Mouse (Mus musculus) myocyte (in vitro differentiated cells): ENCODE data around the gene Myh11. TPM values are rescaled to one million over a fixed set of nuclear protein-coding genes. Genes with fewer than 3 reads are reported as not detected.

Experiments used
- H3K27me3 ChIP-seq: one replicate; pipeline ENCODE4 v1.6.1; 2011; ENCODE audit not compliant: control insufficient read depth, insufficient read depth, insufficient read length
- H3K36me3 ChIP-seq: one replicate; pipeline ENCODE4 v1.6.1; 2011; ENCODE audit not compliant: control insufficient read depth, insufficient read depth
- H3K4me2 ChIP-seq: one replicate; pipeline ENCODE4 v1.6.1; 2011; ENCODE audit warnings: low read depth, control low read depth
- H3K4me3 ChIP-seq: one replicate; pipeline ENCODE4 v1.5.1; 2011; ENCODE audit warnings: mild to moderate bottlenecking, control low read depth, moderate library complexity
- H3K79me2 ChIP-seq: one replicate; pipeline ENCODE4 v1.6.1; 2011; ENCODE audit not compliant: control insufficient read depth, insufficient read depth
- H3ac ChIP-seq: one replicate; pipeline ENCODE4 v1.6.1; 2011; ENCODE audit not compliant: control insufficient read depth, insufficient read length
- CEBPB ChIP-seq: IDR thresholded peaks from 2 replicates; pipeline ENCODE4 v1.6.1; 2011; ENCODE audit warnings: mild to moderate bottlenecking, moderate library complexity; ENCODE audit not compliant: poor library complexity, insufficient read depth, severe bottlenecking
- E2F4 ChIP-seq: IDR thresholded peaks from one replicate; pipeline ENCODE4 v1.6.1; 2011; ENCODE audit warnings: mild to moderate bottlenecking, control low read depth, moderate library complexity; ENCODE audit not compliant: insufficient read depth
- MAX ChIP-seq: IDR thresholded peaks from one replicate; pipeline ENCODE4 v1.6.1; 2011; ENCODE audit warnings: low read depth, mild to moderate bottlenecking, control low read depth
- MYOD1 ChIP-seq, 3 experiments: IDR thresholded peaks; one replicate each; pipeline ENCODE4 v1.6.1; 2011; ENCODE audit warnings: control low read depth in 2 of 3, low read depth in 2 of 3, mild to moderate bottlenecking in 2 of 3, moderate library complexity in 1 of 3; ENCODE audit not compliant: insufficient read length in 2 of 3, control insufficient read depth in 1 of 3
- MYOG ChIP-seq, 3 experiments: IDR thresholded peaks; one replicate each; pipeline ENCODE4 v1.6.1; 2011; ENCODE audit warnings: control low read depth in 2 of 3, low read depth in 2 of 3, mild to moderate bottlenecking in 2 of 3; ENCODE audit not compliant: insufficient read length in 2 of 3, control insufficient read depth in 1 of 3, insufficient read depth in 1 of 3
- POLR2A ChIP-seq: IDR thresholded peaks from one replicate; pipeline ENCODE4 v1.6.1; 2011; ENCODE audit warnings: low read depth, mild to moderate bottlenecking, control low read depth, moderate library complexity; ENCODE audit not compliant: insufficient read length
- POLR2AphosphoS2 ChIP-seq: IDR thresholded peaks from one replicate; pipeline ENCODE4 v1.6.1; 2011; ENCODE audit warnings: low read depth, control low read depth; ENCODE audit not compliant: insufficient read length
- REST ChIP-seq: IDR thresholded peaks from one replicate; pipeline ENCODE4 v1.6.1; 2011; ENCODE audit warnings: mild to moderate bottlenecking, control low read depth, moderate library complexity; ENCODE audit not compliant: insufficient read depth, insufficient read length
- SRF ChIP-seq: IDR thresholded peaks from one replicate; pipeline ENCODE4 v1.6.1; 2011; ENCODE audit warnings: low read depth; ENCODE audit not compliant: control insufficient read depth, insufficient read length
- TCF12 ChIP-seq: IDR thresholded peaks from one replicate; pipeline ENCODE4 v1.6.1; 2011; ENCODE audit warnings: mild to moderate bottlenecking, control low read depth; ENCODE audit not compliant: poor library complexity, insufficient read depth, severe bottlenecking
- TCF3 ChIP-seq: IDR thresholded peaks from one replicate; pipeline ENCODE4 v1.6.1; 2011; ENCODE audit warnings: low read depth, control low read depth; ENCODE audit not compliant: insufficient read length
- USF1 ChIP-seq: IDR thresholded peaks from one replicate; pipeline ENCODE4 v1.6.1; 2011; ENCODE audit warnings: low read depth, mild to moderate bottlenecking, control low read depth, moderate library complexity
- polyA plus RNA-seq: library from polyadenylated mRNA; unstranded; fragments of >200 nt; fragmentation: generic; extraction: Trizol; gene quantifications from one replicate; pipeline ENCODE4 v1.2.1, GENCODE M21; 2012; ENCODE audit warnings: missing spikeins

Myh11 gene
- polyA plus RNA-seq, 1 experiment: 0.01 TPM

DNA sequence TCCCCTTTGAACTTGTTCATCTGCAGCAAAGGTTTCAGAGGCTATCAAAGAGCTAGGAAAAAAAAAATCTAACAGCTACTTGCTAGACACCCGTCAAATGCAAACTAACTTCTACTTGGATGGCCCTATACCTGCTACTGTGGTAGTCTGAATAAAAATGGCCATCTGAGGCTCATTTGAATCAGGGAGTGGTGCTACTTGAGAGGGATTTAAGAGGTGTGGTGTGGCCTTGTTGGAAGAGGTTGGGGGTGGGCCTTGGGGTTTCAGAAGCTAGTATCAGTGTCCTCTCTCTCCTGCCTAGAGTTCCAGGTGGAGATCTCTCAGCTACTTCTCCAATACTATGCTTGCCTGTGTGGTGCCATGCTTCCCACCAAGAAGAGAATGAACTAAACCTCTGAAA is 15.3 kb upstream of the Myh11 start:
- Histone ChIP-seq H3K36me3 (peaks cover 48% of the 10 kb centered on the region), H3K4me2 (no peak overlapping the region)
- TF ChIP-seq MYOG (IDR thresholded peaks at IDR 0.05; ENCODE audit: control insufficient read depth in 1 of 3, insufficient read depth in 1 of 3, insufficient read length in 2 of 3, low read depth in 2 of 3) (no peak), USF1 (no peak), MAX (no peak), CEBPB (no peak), POLR2A (no peak), POLR2AphosphoS2 (no peak), TCF12 (no peak), MYOD1 (IDR thresholded peaks at IDR 0.05; ENCODE audit: control insufficient read depth in 1 of 3, insufficient read length in 2 of 3, low read depth in 2 of 3) (no peak), SRF (no peak), REST (no peak)

DNA sequence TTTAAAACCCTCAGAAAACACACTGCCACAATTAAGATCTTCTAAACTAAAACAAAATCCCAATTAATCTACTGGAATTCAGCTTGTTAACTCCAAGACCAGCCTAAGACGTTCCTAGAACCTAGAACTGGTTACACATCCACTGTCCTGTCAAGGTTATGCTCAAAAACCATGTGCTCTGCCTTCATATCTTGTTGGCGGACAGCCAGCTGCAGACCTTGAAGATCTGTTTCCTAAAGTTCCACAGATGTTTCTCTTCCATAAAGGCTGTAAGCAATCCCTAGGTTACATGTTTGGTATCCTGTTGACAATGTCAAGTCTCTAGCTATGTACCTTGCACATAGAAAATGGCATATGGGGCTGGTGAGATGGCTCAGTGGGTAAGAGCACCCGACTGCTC is 13.6 kb upstream of the Myh11 start:
- Histone ChIP-seq H3ac (no peak overlapping the region), H3K79me2 (no peaks in the 10 kb centered on the region), H3K27me3 (no peaks in the 10 kb centered on the region), H3K4me2 (no peak overlapping the region), H3K4me3 (no peak overlapping the region), H3K36me3 (peaks cover 33% of the 10 kb centered on the region)
- no peak for TF ChIP-seq POLR2A
- TF ChIP-seq TCF3: no peak
- TF ChIP-seq MYOG (IDR thresholded peaks at IDR 0.05; ENCODE audit: control insufficient read depth in 1 of 3, insufficient read depth in 1 of 3, insufficient read length in 2 of 3, low read depth in 2 of 3): no peak
- TF ChIP-seq MAX: no peak
- TF ChIP-seq MYOD1 (IDR thresholded peaks at IDR 0.05; ENCODE audit: control insufficient read depth in 1 of 3, insufficient read length in 2 of 3, low read depth in 2 of 3): no peak

More for the DNA sequence above, 15.3 kb upstream of the Myh11 start:
- Histone ChIP-seq H3K79me2 (no peaks in the 10 kb centered on the region), H3ac (no peak overlapping the region), H3K27me3 (no peaks in the 10 kb centered on the region), H3K4me3 (no peak overlapping the region)

DNA sequence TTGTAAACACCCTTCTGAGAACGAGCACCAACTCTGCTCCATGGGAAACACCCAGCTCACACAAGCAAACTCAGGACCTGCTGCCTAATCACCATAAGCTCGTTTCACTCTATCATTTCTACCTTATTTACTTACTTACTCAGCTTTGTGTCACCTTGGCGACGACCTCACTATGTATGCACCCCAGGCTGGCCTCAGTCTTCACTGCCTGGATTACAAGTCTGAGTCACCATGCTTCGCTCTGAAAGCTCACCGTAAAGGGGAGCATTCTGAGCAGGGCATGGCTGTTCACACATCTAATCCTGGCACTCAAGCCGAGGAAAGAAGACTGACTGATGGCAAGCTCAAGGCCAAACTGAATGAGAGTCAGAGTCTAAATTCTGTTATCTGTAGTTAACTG is 12.5 kb upstream of the Myh11 start:
- H3ac ChIP-seq: no peak overlapping the region
- TF ChIP-seq REST: no peak
- no peak for TF ChIP-seq SRF
- no peak for TF ChIP-seq CEBPB
- TF ChIP-seq POLR2AphosphoS2: no peak
- TF ChIP-seq TCF3: no peak
- TF ChIP-seq MYOG (IDR thresholded peaks at IDR 0.05; ENCODE audit: control insufficient read depth in 1 of 3, insufficient read depth in 1 of 3, insufficient read length in 2 of 3, low read depth in 2 of 3): no peak
- H3K4me2 ChIP-seq: no peak overlapping the region
- no peaks in the 10 kb centered on the region for H3K79me2 ChIP-seq
- no peak overlapping the region for H3K4me3 ChIP-seq
- H3K36me3 ChIP-seq: peaks cover 37% of the 10 kb centered on the region
- no peaks in the 10 kb centered on the region for H3K27me3 ChIP-seq

DNA sequence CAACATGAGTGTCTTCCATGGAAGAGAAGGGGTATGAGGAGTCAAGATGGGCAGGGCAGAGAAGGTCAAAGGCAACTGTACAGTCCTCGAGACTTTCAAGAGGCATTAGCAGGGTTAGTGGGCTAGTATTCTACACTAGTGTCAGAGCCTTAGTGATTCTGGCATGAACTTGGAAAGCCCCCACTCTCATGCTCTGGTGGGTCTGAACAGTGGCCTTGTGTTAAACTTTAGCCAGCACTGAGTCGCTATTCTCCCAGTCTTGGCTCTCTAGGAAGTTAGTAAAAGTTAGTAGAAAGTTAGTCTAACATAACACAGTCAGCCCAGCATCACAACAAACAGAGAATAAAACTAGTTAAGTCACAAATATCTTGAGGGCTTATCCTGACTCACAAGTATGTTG is 12.0 kb upstream of the Myh11 start:
- H3K36me3 ChIP-seq: peaks cover 33% of the 10 kb centered on the region
- no peaks in the 10 kb centered on the region for H3K27me3 ChIP-seq
- no peaks in the 10 kb centered on the region for H3K79me2 ChIP-seq
- no peak for TF ChIP-seq MYOD1 (IDR thresholded peaks at IDR 0.05; ENCODE audit: control insufficient read depth in 1 of 3, insufficient read length in 2 of 3, low read depth in 2 of 3)
- TF ChIP-seq MAX: no peak
- no peak for TF ChIP-seq TCF3
- no peak for TF ChIP-seq CEBPB
- no peak overlapping the region for H3ac ChIP-seq
- no peak overlapping the region for H3K4me2 ChIP-seq
- no peak overlapping the region for H3K4me3 ChIP-seq

DNA sequence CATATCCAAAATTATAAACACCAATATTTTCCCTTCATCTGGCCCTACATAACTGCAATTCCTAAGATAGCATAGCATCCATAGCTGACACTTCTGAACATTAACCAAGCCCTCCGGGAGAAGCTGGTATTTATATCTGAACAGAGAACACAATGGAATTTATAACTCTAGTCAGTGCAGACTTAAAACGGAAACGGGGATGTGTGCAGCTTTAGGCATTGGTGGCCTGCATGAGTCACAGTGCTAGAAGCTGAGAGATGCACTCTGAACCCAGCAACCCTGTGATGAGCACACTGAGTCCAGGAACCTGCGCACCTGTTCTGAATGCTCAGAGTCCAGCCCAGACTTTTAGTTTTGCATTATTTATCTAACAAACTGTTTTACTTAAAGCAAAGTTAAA is 7.3 kb upstream of the Myh11 start:
- no peaks in the 10 kb centered on the region for H3K79me2 ChIP-seq
- H3K4me3 ChIP-seq: no peak overlapping the region

DNA sequence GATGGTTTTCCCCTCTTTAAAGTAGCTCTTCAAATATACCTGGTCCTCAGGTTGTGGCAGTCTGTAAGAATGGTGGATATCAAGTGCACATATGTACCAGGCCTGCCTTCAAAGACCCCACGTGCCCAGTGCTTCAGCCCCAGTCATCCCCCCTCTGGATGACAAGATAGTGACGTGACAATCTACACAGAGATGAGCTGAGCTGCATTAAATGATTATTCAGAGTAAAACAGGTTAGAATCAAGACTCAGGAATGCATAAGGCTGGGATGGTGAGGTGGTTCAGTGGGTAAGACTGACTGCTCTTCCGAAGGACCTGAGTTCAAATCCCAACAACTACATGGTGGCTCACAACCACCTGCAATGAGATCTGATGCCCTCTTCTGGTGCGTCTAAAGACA is 6.6 kb upstream of the Myh11 start:
- peaks cover 17% of the 10 kb centered on the region for H3K36me3 ChIP-seq

More for the DNA sequence above, 7.3 kb upstream of the Myh11 start:
- peaks cover 17% of the 10 kb centered on the region for H3K36me3 ChIP-seq
- H3K4me2 ChIP-seq: no peak overlapping the region
- TF ChIP-seq POLR2AphosphoS2 (no peak), USF1 (no peak), E2F4 (no peak), CEBPB (no peak), REST (no peak), MAX (no peak), TCF12 (no peak)
- H3ac ChIP-seq: no peak overlapping the region
- no peaks in the 10 kb centered on the region for H3K27me3 ChIP-seq

More for the DNA sequence above, 6.6 kb upstream of the Myh11 start:
- TF ChIP-seq USF1 (no peak), POLR2A (no peak), MAX (no peak), TCF12 (no peak), REST (no peak), CEBPB (no peak), TCF3 (no peak), MYOD1 (IDR thresholded peaks at IDR 0.05; ENCODE audit: control insufficient read depth in 1 of 3, insufficient read length in 2 of 3, low read depth in 2 of 3) (no peak), SRF (no peak), E2F4 (no peak), POLR2AphosphoS2 (no peak)
- Histone ChIP-seq H3K79me2 (no peaks in the 10 kb centered on the region), H3K4me2 (no peak overlapping the region), H3K4me3 (no peak overlapping the region), H3ac (no peak overlapping the region), H3K27me3 (no peaks in the 10 kb centered on the region)
